Mouse (Mus musculus): ENCODE data around the gene 1810013L24Rik.
"Not testable (repeated sequence)": the region's sequence is repeated elsewhere in the genome, so short reads cannot be mapped to it uniquely, and the experiment has no call there.

The 1810013L24Rik gene

DNA sequence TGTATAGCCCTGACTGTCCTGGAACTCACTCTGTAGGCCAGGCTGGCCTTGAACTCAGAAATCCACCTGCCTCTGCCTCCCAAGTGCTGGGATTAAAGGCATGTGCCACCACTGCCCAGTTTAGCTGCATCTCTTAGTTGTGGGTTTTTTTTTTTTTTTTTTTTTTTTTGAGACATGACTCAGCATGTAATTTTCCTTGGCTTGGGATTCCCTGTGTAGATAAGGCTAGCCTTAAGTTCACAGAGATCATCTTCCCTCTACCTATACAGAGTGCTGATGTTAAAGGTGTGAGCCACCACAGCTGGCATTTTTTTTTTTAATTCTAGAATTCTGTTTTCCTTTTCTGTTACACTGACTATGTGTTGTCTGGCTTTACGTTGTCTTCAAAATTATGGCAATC lies 7.7 kb downstream of the 1810013L24Rik start:
- no peak for DNase-seq

DNA sequence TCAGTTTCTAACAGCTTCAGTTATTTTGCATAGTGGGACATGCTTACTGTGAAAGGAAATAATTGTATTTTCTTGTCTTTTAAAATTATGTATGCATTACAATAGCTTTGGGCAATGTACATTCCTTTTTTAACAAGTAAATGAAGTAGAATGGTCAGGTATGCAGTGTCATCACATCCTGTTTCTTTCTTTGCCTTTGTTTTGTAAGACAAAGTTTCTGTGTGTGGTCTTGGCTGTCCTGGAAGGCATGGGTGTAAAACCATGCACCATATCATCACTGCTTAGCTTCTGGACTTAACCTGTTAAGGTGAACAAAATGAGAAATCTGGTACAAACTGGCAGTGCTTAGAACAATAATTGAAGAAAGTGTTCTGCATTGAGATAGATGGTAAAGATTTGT lies 9.0 kb downstream of the 1810013L24Rik start:
- no peak for DNase-seq

DNA sequence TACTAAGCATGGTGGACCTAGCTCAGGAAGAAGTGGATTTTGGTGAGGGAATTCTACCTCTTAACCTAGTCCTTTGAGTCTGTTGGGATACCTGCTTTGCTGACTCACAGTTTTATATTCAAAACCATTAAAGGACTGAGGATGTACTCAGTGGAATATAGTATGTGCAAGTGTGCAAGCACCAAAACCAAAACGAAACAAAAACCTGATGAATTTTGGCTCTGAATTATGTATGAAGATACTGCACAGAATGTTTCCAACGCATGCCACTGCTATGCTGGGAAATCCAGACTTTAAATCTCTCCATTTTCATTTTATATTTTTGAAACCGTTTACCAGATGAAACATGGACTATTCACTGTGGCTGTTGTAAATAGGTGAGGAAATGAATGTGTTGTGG lies 10.7 kb downstream of the 1810013L24Rik start:
- DNase-seq = no peak

DNA sequence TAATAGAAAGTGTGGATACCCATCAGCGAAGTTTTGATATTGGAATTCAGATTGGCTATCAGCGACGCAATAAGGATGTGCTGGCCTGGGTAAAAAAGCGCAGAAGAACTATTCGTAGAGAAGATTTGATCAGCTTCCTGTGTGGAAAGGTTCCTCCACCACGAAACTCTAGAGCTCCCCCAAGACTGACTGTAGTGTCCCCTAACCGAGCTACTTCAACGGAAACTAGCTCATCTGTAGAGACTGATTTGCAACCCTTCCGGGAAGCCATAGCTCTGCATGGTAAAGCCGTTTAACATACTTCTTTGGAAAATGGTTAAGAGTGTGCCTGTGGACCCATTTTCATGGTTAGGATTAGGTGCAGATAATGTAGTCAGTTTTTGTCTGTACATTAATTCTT lies 13.1 kb downstream of the 1810013L24Rik start:
- DNase-seq = no peak

DNA sequence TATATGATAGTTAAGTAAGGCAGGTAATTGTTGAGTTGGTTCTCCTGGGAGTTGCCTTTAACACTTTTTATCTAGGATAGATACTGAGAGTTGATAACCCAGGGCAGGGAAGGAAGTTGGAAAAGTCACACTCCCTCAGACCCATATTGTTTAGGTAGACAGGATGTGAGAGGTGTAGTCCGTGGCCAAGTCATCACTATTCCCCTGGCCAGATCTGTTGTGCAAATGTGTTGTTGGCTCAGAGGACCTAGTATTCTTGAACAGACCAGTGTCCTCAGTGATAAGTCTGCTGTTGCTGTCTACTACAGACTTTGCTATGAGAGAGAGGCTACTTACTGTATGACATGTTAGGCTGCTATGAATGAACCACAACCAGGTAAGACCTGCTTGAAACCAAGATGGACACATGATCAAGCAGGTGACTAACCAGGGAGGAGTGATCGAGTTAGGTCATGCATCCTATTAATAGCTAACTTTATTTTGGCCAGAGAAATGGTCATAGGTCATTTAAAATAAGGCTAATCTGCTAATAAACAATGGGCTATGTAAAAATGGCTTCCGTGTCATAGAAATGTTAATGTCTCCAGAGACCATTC lies 13.8 kb downstream of the 1810013L24Rik start:
- no peak for DNase-seq

DNA sequence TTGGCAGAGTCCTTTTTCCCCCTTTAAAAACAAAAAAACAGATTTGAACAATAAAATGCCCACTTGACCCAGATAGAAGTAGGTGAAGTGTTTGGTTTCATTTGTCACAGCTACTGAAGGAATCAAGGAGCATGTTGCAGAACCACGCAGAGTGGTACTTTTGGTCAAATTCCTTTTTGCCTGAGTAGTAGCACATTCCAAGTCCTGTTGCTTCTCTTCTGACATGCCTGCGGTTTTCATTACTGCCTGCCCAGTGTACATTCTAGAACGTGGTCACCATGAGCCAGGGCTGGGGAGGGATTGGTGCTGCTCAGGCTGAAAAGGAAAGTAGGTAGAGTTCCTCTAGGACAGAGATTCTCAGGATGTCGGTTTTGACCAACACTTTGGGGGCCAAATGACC lies 16.1 kb downstream of the 1810013L24Rik start:
- DNase-seq = no peak

DNA sequence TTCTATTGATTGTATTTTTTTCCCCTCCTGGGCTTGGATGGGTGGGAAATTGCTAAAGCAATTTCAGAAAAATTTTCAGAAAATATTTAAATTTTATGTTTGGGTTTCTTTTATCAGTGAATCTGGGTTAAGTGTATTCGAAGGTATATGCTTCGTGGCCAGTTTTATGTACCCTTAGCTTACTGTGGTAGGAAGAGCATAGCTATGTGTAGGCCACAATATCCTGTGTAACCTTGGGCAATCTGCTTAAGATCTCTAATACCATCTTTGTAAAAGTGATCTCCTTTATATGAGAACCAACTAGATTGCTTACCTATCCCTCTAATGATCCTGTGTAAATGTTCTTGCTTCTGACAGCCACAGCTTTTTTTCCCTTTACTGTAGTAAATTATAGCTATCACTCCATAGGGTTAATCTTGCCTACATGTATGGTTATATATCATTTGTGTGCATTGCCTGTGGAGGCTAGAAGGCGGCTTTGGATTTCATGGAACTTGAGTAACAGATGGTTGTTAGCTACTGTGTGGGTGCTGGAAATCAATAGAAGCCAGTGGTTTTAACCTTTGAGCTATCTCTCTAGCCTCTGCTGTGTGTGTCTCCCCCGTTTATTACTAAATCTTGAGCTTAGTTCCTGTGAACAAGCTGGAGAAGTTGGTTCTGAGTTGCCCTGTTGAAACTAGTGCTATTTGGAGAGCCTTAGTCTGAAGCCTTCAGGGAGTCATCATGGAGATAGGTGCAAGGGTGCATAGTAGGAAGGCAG lies 18.6 kb downstream of the 1810013L24Rik start:
- no peak for DNase-seq

DNA sequence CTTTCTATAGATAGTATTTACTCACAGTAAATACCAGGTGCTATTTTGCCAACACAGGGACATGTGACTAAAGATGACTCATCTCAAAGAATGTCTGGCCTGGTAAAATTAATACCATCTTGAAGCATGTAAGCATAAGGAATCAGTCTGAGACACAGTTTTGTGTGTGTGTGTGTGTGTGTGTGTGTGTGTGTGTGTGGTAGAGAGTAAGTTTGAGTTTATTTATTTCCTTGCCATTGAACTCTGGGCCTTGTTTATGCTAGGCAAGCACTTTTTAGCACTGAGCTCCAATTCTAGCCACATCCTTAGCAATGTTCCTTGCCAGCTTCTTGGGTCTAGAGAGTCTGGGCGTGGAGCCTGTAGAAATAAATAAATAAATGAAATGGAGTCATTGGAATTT lies 20.0 kb downstream of the 1810013L24Rik start:
- no peak for DNase-seq

DNA sequence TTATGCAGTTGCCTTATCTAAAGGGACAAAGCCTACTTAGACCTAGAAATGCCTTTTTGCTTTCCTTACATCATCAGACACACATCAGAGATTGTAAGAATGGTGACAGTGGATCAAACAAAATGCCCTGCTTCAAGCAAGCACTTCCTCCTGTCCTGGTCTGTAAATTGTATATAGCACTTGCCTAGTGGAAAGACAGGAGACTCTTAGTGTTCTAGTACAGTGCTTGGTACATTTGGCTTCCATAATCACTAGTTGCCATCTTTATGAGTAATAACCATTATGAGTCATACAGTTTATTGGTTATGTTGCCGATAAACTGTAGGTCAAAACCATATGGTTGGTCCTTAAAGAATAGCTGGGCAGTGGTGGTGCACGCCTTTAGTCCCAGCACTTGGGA lies 25.2 kb downstream of the 1810013L24Rik start:
- DNase-seq = no peak

DNA sequence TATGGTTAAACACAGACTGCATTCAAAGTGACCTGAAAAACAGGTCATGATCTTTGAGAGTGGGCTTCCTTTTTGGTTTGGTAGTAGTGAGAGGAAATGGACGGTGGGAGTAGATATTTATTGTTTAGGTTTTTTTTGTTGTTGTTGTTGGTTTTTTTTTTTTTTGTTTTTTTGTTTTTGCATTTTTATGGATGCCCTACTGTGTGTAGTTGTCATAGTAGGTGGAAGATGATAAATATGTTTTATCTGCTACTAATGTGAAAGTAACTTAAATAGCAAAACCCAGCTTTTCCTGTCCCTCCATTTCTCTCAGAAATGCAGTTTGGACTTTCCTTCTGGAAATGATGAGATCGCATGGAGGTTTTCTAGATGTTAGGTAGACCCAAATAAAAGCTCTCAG lies 26.9 kb downstream of the 1810013L24Rik start:
- DNase-seq = no peak

DNA sequence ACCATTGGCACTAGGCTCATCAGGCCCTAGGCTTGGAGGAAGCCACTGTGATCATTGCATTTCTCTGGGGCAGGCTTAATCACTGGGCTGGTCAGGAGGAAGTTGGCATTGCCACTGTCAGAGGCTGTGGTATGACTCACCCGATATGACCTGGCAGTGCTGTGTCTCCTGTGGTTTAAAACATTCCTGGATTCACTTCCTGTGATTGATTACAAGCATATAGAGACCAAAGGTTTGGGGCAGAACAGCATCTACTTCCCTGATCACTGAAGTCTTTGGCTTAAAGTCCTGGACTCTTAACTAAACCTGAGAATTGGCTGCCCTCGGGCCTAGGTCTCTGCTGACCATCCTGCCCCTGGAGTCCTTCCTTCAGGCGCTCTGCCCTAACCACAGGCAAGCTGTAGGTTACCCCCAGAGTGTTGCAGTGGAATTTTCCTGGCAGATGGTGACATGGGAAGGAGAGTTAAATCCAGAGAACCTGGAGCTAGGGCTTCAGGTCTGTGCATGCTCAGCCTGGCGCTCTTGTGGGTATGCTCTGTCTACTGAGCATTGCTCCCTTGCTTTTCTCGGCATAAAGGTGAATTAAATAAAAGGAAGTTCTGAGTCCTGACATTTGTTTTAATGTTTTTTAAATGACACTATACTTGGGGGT lies 32.6 kb downstream of the 1810013L24Rik start:
- DNase-seq = peak; percentile 72 to 81

DNA sequence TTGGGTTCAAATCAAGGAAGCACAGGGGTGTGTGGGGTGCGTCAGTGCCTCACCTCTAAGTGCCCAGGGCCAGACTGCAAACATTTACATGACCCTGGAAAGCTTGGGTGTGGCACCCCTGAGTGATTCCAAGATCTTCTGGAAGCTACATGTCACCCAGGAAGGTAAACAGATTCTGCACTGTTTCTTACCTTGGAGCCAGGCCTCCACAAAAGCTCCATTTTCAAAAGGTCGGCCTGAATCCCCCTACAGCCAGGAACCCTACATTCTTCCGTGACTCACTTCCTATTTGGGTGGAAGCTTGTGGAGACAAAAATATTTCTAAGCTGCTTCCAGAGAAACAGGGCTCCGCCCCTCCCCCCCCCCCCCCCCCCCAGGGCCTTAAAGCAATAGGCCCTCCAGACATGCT lies 34.3 kb downstream of the 1810013L24Rik start:
- DNase-seq = peak in 1 of 2 experiments; percentile 8

DNA sequence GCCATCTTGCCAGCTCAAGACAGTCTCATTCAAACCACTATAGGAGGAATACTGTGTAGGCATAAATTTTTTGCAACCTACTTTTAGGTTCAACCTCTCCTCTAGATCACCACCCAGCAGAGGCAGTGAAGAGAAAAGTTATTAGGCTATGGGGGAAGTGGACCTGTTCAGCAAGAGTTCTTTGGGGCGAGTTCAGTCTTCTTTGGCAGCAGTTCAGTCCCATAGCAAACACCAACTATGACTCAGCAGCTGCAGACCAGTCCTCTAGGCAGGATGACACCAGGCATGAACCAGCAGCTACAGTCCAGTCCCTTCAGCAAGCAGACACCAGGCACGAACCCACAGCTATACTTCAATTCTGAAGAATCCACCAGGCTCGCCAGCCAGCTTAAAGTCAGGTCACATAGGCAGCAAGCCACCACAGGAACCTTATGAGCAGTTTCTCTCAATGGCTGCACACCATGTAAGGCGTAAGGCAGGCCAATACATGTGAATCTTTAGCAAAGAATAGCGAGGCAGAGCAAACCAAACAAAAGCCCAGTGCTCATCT lies 37.6 kb downstream of the 1810013L24Rik start:
- no peak for DNase-seq

DNA sequence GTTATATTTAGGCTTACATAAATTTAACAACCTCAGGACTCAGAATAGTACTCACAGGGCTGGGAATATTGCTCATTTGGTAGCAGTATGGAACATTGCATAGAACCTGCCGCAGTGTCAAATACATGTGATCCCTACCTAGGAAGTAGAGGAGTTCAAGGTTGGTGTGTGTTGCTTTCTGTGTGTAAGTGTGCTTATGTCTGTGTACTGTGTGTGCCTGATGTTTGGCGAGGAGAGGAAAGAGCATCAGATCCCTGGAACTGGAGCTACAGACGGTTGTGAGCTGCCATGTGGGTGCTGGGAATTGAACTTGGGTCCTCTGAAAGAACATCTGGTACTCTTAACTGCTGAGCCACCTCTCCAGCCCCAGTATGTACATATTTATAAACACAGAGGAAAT lies 38.6 kb downstream of the 1810013L24Rik start:
- no peak for DNase-seq

DNA sequence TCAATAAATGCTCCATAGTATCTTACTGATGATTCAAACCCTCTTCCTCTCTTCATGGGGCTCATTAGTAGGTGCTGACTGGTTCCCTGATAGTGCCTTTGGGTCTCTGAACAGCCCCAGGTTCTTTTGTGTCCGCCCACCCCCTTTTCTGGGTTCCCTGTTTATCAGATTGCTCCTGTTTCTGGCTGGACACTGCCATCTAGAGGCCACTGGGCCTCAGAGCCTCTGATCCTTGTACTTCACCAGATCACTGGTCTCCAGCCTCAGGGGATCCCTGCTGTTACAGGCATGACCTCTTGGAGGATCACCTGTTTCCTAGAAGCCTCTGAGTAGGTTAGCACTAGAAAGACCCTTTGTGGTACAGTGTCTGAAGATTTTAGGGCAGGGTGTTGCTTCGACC lies 39.8 kb downstream of the 1810013L24Rik start:
- peak; percentile 81 to 82 for DNase-seq

DNA sequence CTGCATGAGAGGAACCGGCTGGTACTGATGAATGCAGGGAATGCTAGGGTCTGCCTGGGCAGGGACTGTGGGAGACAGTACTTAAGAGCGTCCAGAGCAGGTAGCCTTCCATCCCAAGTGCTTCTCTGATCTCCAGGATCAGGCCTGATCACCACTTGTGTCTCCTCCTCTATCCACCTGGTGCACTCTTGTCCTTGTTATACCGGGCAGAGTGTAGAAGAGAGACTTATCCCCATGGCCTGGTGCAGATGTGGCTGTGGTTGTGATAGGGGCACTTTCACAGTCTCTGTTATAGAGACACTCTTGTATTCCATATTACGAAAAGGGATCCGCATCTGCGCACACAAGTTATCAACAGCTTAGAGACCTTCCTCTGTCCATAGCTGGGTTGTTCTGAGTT lies 41.5 kb downstream of the 1810013L24Rik start:
- DNase-seq = no peak

DNA sequence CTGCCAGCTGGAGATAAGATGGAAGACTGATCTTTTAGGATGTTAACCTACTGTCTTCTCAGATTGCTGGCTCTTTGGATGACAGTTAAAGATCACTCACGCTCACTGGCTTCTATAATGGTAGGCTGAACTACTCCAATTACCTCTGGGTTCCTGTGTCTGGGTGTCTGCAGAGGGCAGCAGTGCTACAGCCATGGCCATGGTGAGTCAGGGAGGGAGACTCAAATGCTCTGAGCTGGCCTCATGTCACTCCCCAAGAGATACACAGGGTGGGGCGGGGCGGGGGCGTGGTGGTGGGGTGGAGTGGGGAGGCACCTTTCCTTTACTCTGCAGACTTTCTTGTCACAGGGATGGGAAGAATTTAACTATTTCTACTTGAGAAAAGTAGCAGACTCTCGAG lies 42.1 kb downstream of the 1810013L24Rik start:
- DNase-seq = no peak

DNA sequence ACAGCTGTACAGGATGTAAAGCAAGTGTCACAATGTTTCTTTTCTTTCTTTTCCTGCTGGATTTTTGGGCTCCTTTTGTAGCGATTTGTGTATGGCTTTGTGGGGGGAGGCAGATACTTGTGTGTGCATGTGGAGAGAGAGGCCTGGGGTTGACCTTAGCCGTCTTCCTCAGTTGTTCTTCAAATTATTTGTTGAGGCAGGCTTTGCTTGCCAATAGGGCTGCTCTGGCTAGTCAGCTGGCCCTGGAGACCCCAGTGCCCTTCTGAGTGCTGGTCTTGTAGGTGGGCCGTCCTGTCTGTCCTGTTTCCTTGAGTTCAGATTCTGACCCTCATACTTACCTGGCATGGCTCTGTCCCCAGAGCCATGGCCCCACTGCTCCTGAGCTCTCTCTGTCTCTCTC lies 42.6 kb downstream of the 1810013L24Rik start:
- DNase-seq = no peak

DNA sequence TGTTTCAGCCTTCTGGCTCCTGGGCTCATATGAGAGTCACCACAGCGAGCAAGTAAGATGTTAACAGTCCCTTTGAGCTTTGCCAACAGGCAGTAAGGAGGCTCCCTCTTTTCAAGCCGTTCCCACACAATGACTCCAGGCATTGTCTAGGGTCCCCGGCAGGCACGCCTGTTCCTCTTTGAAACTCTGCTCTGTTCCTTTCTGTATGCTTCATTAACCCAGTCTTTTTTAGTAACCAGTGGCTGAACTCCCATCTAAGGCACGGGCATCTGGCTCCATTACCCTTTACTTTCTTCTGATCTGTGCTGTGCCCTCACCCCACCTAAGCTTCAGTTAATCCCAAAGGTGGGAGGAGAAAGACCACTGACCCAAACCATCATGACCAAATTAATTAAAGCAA lies 50.2 kb downstream of the 1810013L24Rik start:
- no peak for DNase-seq

DNA sequence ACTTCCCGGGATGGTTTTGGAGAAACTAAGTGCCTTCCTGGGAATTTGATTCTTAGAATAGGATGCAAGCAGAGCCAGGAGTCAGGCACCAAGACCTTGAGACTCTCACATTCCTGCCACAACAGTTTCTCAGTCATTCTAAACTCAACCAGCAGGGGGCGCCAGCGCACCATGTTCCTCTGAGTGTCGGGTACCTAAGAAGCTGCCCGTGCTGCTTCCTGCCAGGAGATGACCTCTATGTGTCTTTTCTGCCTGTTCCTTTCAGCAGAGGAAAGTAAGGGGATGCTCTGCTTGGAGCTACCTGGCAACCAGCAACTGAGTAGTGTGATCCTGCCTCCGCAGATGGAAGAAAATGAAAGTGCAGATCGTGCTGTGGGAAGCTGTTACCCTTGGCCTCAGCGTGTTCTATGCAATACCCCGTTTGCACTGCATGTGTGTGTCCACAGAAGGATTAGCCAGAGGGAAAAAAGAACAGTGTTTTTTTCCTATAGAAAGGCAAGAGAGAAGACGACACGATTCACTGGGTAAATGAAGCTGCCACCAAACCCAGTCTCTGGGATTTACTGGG lies 53.9 kb downstream of the 1810013L24Rik start:
- peak; percentile 87 to 94 for DNase-seq

DNA sequence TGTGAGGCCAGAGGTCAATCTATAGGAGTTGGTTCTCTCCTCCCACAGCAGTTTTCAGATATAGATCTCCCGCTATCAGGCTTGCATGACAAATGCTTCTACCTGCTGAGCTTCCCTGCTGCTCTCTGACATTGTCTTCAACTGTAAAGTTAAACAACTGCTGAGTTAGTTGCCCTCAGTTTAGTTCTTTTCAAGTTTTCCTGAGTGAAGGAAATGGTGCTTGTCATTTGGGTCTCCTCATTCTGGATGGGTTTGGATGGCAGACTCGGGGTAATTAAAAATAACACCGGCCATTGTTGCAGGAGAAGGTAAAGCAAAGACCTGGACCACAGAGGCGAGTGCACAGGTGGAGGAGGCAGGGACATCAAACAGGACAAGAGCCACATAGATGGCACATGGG lies 64.3 kb downstream of the 1810013L24Rik start:
- not testable (repeated sequence) for DNase-seq

DNA sequence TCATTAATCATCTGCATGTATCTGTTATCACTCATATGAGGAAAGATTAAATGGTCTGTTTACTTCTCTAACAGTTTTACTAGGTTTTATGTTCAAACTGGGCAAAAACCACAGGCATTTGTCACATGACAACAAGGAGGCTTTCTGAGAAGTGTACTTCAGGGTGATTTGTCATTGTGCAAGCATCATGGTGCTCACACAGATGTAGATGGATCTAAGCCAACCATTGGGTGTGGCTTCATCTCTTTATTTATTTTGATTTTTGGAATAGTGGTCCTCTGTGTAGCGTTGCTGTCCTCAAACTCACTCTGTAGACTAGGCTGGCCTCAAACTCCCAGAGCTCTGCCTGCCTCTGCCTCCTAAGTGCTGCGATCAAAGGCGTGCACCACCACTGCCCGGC lies 65.4 kb downstream of the 1810013L24Rik start:
- DNase-seq = no peak

DNA sequence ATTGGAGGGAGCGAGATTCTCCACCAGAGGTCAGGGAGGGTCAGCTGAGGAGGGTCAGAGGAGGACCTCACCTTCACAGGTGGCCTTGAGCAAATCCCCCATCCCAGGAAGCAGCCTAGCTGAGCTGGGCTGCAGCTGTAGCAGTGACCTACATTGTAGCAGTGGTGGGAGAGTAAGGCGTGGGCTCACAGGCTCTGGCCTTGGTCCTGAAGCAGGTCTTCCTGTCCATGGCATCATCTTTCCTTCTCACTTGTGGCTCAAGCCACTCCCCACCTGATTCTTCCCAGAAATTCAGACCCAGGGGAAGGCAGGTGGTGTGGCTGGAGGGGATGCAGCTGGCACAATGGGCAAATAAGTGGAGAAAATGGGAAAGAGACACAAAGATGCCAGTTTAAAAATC lies 76.2 kb downstream of the 1810013L24Rik start:
- DNase-seq = not testable (repeated sequence)
